Mouse (Mus musculus) stomach, postnatal 0 days (tissue): ENCODE data around the gene Tulp2. TPM values are rescaled to one million over a fixed set of nuclear protein-coding genes. Genes with fewer than 3 reads are reported as not detected.

Source experiments
- ATAC-seq: fragments of 200-750 bp; cut with Nextera tagmentation; 2 replicates; pipeline ENCODE4 v1.8.0; 2017; ENCODE audit not compliant: low FRiP score, low TSS enrichment
- DNase-seq: peaks from one replicate; pipeline ENCODE4 v3.0.0-alpha.2; 2016; ENCODE audit warnings: low spot score
- H3K27ac ChIP-seq: fragments of 300-500 bp; sonication (generic); replicated peaks from 2 replicates; pipeline ENCODE4 v1.5.1; 2014; ENCODE audit warnings: mild to moderate bottlenecking, control low read depth
- H3K27me3 ChIP-seq: fragments of 300-500 bp; sonication (generic); 2 replicates; pipeline ENCODE4 v1.6.1; 2014; ENCODE audit warnings: low read length; ENCODE audit not compliant: control insufficient read depth, insufficient read depth
- H3K36me3 ChIP-seq: fragments of 300-500 bp; sonication (generic); 2 replicates; pipeline ENCODE4 v1.6.1; 2014; ENCODE audit warnings: low read length, mixed read lengths; ENCODE audit not compliant: control insufficient read depth, insufficient read depth
- H3K4me1 ChIP-seq: fragments of 300-500 bp; sonication (generic); replicated peaks from 2 replicates; pipeline ENCODE4 v1.6.1; 2014; ENCODE audit warnings: antibody characterized with exemption; ENCODE audit not compliant: control insufficient read depth, insufficient read depth
- H3K4me2 ChIP-seq: fragments of 300-500 bp; sonication (generic); replicated peaks from 2 replicates; pipeline ENCODE4 v1.6.1; 2014; ENCODE audit warnings: low read depth, mild to moderate bottlenecking, control low read depth, moderate library complexity
- H3K4me3 ChIP-seq: fragments of 300-500 bp; sonication (generic); 2 replicates; pipeline ENCODE4 v1.5.1; 2014; ENCODE audit warnings: low read depth, low read length, control low read depth
- H3K9ac ChIP-seq: fragments of 300-500 bp; sonication (generic); 2 replicates; pipeline ENCODE4 v1.6.1; 2014; ENCODE audit warnings: mild to moderate bottlenecking, low read length, control low read depth, mixed read lengths
- H3K9me3 ChIP-seq: fragments of 300-500 bp; sonication (generic); 2 replicates; pipeline ENCODE4 v1.6.1; 2016; ENCODE audit warnings: low read length; ENCODE audit not compliant: control insufficient read depth
- CTCF ChIP-seq: IDR thresholded peaks from 2 replicates; pipeline ENCODE4 v1.5.1; 2016; ENCODE audit warnings: antibody characterized with exemption, low read depth, mild to moderate bottlenecking, moderate library complexity
- EP300 ChIP-seq: optimal IDR thresholded peaks from 2 replicates; pipeline ENCODE3; 2016; ENCODE audit warnings: antibody characterized with exemption
- WGBS: fragments of 180-500 bp; shearing (Covaris S2); extraction: QIAGEN DNeasy Blood & Tissue Kit; methylation state at CpG from one replicate; pipeline ENCODE4 v1.1.7; 2014; 5-methylcytosine and 5-hydroxymethylcytosine counted together
- polyA plus RNA-seq: library from polyadenylated mRNA; unstranded; fragments of >200 nt; fragmentation: Nextera tagmentation; extraction: Ambion mirVana; gene quantifications from 2 replicates; pipeline ENCODE4 v1.2.1, GENCODE M21; 2015

Tulp2 gene
- polyA plus RNA-seq, 1 experiment from 2014 or later, result 0.32 TPM

DNA sequence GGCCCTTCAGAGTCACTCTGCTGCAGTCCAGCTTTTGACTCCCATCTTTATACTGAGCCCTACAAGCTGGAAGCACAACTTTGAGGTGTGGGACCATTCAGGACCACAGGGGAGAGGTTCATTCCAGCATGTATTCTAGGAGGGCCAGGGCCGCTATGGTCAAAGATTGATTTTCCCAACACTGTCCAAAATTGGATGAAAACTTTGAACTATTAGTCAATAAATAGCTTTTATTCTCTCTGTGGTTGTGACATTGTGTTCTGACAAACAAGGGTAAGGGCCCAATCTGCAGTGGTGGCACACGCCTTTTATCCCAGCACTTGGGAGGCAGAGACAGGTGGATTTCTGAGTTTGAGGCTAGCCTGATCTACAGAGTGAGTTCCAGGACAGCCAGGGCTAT lies 72.3 kb downstream of the Tulp2 start:
- no peak overlapping the region for H3K9ac ChIP-seq
- H3K27me3 ChIP-seq, result no peaks in the 10 kb centered on the region
- TF ChIP-seq CTCF (no peak), EP300 (no peak)
- H3K9me3 ChIP-seq, result no peaks in the 10 kb centered on the region
- H3K4me2 ChIP-seq, result no peak overlapping the region
- H3K36me3 ChIP-seq, result no peaks in the 10 kb centered on the region
- DNase-seq (no peak), ATAC-seq (no peak)
- no peaks in the 10 kb centered on the region for H3K4me1 ChIP-seq
- no peak overlapping the region for H3K4me3 ChIP-seq
- no peak overlapping the region for H3K27ac ChIP-seq
- WGBS, result 94% methylated on average over 2 of the region's 2 CpGs

DNA sequence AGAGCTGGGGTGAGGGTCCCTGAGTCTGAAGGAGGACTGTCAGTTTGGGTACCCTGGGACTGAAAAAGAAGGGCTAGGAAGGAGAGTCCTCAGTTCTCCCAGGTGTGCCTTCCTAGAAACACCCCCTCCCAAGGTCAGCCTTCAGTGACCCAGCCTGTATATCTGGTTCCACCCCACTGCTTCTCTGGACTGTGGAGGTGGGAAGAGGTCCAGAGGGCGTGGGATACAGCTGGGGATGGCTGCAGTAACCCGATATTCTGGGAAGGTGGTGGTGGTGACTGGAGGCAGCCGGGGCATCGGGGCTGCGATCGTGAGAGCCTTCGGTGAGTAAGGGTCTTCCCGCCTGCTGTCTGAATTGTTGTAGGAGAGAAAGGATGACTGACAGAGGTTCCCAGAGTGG lies 73.1 kb downstream of the Tulp2 start, which contains the start of gene Hsd17b14:
Gene Hsd17b14 (plus strand): TSS at position 150 of the 400 bp plus-strand sequence.
- no peaks in the 10 kb centered on the region for H3K9me3 ChIP-seq
- no peaks in the 10 kb centered on the region for H3K36me3 ChIP-seq
- no peak within 1 kb of the TSS for H3K9ac ChIP-seq
- no peak within 1 kb of the TSS for H3K4me2 ChIP-seq
- TF ChIP-seq CTCF (no peak), EP300 (no peak)
- H3K4me1 ChIP-seq, result no peaks in the 10 kb centered on the region
- ATAC-seq (no peak), DNase-seq (no peak)
- H3K4me3 ChIP-seq, result no peak within 1 kb of the TSS
- no peak within 1 kb of the TSS for H3K27ac ChIP-seq
- WGBS, result 39% methylated on average over 8 of the region's 8 CpGs
- no peaks in the 10 kb centered on the region for H3K27me3 ChIP-seq

DNA sequence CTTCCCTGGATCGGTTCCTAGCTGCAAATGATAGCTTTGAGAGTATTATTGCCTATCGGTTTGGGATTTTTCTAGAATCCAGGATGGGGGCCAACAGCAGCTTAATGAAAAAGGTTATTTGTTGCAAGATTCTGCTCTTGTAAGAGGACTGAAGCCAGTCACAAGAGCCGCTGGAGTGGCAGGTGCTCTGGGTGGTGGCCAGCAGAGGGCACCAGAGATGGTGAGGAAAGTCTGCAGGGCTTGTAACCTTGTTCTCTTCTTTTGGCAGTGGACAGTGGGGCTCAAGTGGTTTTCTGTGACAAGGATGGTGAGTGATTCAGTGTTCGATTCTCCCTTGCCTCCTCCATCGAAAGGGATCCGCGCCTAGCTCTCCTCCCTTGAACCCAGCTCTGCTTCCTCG lies 74.1 kb downstream of the Tulp2 start:
- no peak overlapping the region for H3K27ac ChIP-seq
- H3K4me2 ChIP-seq, result no peak overlapping the region
- H3K9ac ChIP-seq, result no peak overlapping the region
- H3K4me1 ChIP-seq, result no peaks in the 10 kb centered on the region
- WGBS, result 22% methylated on average over 8 of the region's 8 CpGs
- no peak overlapping the region for H3K4me3 ChIP-seq
- H3K27me3 ChIP-seq, result no peaks in the 10 kb centered on the region
- H3K36me3 ChIP-seq, result no peaks in the 10 kb centered on the region
- TF ChIP-seq EP300, result no peak
- peak; percentile 90 for TF ChIP-seq CTCF
- no peak for ATAC-seq
- peak; percentile 88 for DNase-seq
- H3K9me3 ChIP-seq, result no peaks in the 10 kb centered on the region

GRCm38 (mm10) chr7:45558907-45559306 lies 77.2 kb downstream of the Tulp2 start:
- H3K4me2 ChIP-seq, result no peak overlapping the region
- H3K27ac ChIP-seq, result peak overlapping the region; percentile 74
- DNase-seq (peak; percentile 75), ATAC-seq (peak; percentile 63)
- no peak overlapping the region for H3K4me3 ChIP-seq
- no peak overlapping the region for H3K9ac ChIP-seq
- TF ChIP-seq CTCF (no peak), EP300 (no peak)
- H3K36me3 ChIP-seq, result no peaks in the 10 kb centered on the region
- no peaks in the 10 kb centered on the region for H3K9me3 ChIP-seq
- H3K27me3 ChIP-seq, result no peaks in the 10 kb centered on the region
- WGBS, result 20% methylated on average over 5 of the region's 6 CpGs
- 0 out of 2 replicates have a peak, but pooled peaks cover 2% of the 10 kb centered on the region for H3K4me1 ChIP-seq

GRCm38 (mm10) chr7:45560241-45560640 lies 78.6 kb downstream of the Tulp2 start:
- DNase-seq, result no peak
- Histone ChIP-seq H3K27ac (no peak overlapping the region), H3K27me3 (no peaks in the 10 kb centered on the region), H3K4me3 (no peak overlapping the region), H3K9ac (no peak overlapping the region), H3K4me1 (0 out of 2 replicates have a peak, but pooled peaks cover 2% of the 10 kb centered on the region), H3K9me3 (no peaks in the 10 kb centered on the region), H3K4me2 (no peak overlapping the region), H3K36me3 (no peaks in the 10 kb centered on the region)
- 69% methylated on average over 7 of the region's 7 CpGs for WGBS
- no peak for ATAC-seq
- TF ChIP-seq EP300, result no peak
- TF ChIP-seq CTCF, result no peak

GRCm38 (mm10) chr7:45560843-45561623 lies 79.4 kb downstream of the Tulp2 start:
- no peaks in the 10 kb centered on the region for H3K9me3 ChIP-seq
- H3K36me3 ChIP-seq, result no peaks in the 10 kb centered on the region
- H3K9ac ChIP-seq, result no peak overlapping the region
- 0 out of 2 replicates have a peak, but pooled peaks cover 2% of the 10 kb centered on the region for H3K4me1 ChIP-seq
- DNase-seq, result peak; percentile 86
- H3K4me3 ChIP-seq, result no peak overlapping the region
- peak overlapping the region; percentile 34; the same call in 1 of the 2 replicates for H3K4me2 ChIP-seq
- no peaks in the 10 kb centered on the region for H3K27me3 ChIP-seq
- peak; percentile 31; the same call in 1 of the 2 replicates for ATAC-seq
- H3K27ac ChIP-seq, result no peak overlapping the region
- WGBS, result 17% methylated on average over 17 of the region's 17 CpGs
- TF ChIP-seq EP300 (no peak), CTCF (peak; percentile 97)
